ENCODE assay signal across 8 mouse cellular contexts in the genomic region with DNA sequence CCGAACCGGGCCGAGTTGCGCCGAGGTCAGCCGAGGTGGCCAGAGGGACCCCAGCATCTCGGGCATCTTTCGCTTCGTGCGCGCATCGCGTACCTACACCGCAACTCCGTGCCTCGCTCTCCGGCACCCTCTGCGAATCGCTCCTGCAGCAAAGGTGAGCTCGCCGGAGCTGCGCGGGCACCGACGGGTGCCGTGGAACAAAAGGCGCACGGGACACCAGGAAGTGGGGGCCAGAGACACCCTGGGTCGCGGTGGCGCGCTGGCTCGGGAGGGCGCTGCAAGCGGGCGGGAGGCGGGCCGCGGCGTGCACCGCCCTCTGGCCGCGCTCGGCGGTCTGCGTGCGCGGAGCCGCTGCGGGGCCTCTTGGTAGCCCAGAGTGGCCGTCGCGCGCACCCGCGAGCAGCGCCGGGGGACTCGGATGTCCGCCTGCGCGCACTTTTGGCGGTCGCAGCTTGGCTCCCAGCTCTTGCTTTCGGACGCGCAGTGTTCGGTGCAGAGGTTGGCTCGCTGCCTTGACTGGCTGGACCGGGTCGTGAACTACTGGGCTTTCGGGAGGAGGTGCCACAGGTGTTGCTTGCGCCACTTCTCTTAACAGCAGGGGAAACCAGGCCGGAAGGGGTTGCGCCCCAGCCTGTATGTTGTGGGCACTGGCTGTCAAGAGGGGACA. TPM values are rescaled to one million over a fixed set of nuclear protein-coding genes. Genes with fewer than 3 reads are reported as not detected.
A peak's percentile ranks its signal among the peaks of the same experiment; 100 is the strongest.
DNase-seq lines count a peak whose midpoint lies in the region; ATAC-seq lines count a peak whose summit lies in the region.

No protein-coding gene starts in this region.

- H3K9ac ChIP-seq in midbrain, embryonic 16.5 days (ENCODE audit: low read depth, low read length), result peak overlapping the region; percentile 70

- under 1% methylated on average over 75 of the region's 75 CpGs for WGBS in midbrain, embryonic 16.5 days

- ATAC-seq in granulocyte monocyte progenitor cell, adult 5-6 weeks (replicated peaks; ENCODE audit: poor library complexity, severe bottlenecking), result peak; percentile 42
- peak; percentile 87 for ATAC-seq in midbrain, embryonic 16.5 days

- peaks cover 11% of the 10 kb centered on the region for H3K27me3 ChIP-seq in midbrain, embryonic 16.5 days (ENCODE audit: control insufficient read depth, insufficient read depth, low read depth, low read length)

- H3K36me3 ChIP-seq in midbrain, embryonic 16.5 days (ENCODE audit: control insufficient read depth, insufficient read depth, low read length), result no peaks in the 10 kb centered on the region

- H3K4me2 ChIP-seq in midbrain, embryonic 16.5 days (ENCODE audit: low read length), result peak overlapping the region; percentile 95

- no peaks in the 10 kb centered on the region for H3K9me3 ChIP-seq in midbrain, embryonic 16.5 days (replicated peaks; ENCODE audit: control insufficient read depth, low read length, poor library complexity, severe bottlenecking)

- peak overlapping the region; percentile 62 for H3K4me3 ChIP-seq in midbrain, embryonic 16.5 days (ENCODE audit: low read depth, low read length)

- peaks cover 8% of the 10 kb centered on the region for H3K4me1 ChIP-seq in midbrain, embryonic 16.5 days (ENCODE audit: control insufficient read depth, insufficient read depth, low read length)

- DNase-seq in heart, adult 11 months, result peak; percentile 99
- DNase-seq in heart, adult 8-10 months (ENCODE audit: low spot score), result no peak
- DNase-seq in embryo, embryonic 10 days (ENCODE audit: low spot score), result peak; percentile 74
- DNase-seq in kidney, adult 11 months, result peak; percentile 70
- peak; percentile 57 for DNase-seq in liver
- peak; percentile 80 to 81 for DNase-seq in spleen, postnatal 36 days (ENCODE audit: low spot score in 2 of 2)

- H3K27ac ChIP-seq in midbrain, embryonic 16.5 days (ENCODE audit: low read length), result 0 out of 2 replicates have a peak overlapping the region, but pooled peaks have one; percentile 13

RNA-seq across cellular contexts. Expression of gene Irf1, which starts 0.4 kb away (rescaled TPM):
- 10 to 100 TPM; 15.7 to 20.1 (median 17.2) TPM for total RNA-seq in heart, adult 8-10 months (2022)
- 37.5 and 41.7 TPM in 2 replicates for total RNA-seq in granulocyte monocyte progenitor cell, adult 5-6 weeks (2014; fragmentation: Nextera tagmentation)
- 41.3 and 55.9 TPM in 2 replicates for total RNA-seq in granulocyte monocyte progenitor cell, adult 5-6 weeks (2017)
- 2.0 and 2.2 TPM in 2 replicates for polyA plus RNA-seq in midbrain, embryonic 16.5 days (2015; fragmentation: Nextera tagmentation; extraction: Ambion mirVana)

RNA-seq across cellular contexts. Expression of gene Gm17334, which starts 2.7 kb away (rescaled TPM):
- under 1 TPM; 0.40 to 0.60 (median 0.45) TPM for total RNA-seq in heart, adult 8-10 months (2022)
- total RNA-seq in granulocyte monocyte progenitor cell, adult 5-6 weeks (2014; fragmentation: Nextera tagmentation), result 2.5 and 4.8 TPM in 2 replicates
- not detected in 2 replicates for total RNA-seq in granulocyte monocyte progenitor cell, adult 5-6 weeks (2017)
- polyA plus RNA-seq in midbrain, embryonic 16.5 days (2015; fragmentation: Nextera tagmentation; extraction: Ambion mirVana), result not detected in 2 replicates

RNA-seq across cellular contexts. Expression of gene Il5, which starts 49.7 kb away (rescaled TPM):
- total RNA-seq in heart, adult 8-10 months (2022), result under 1 TPM in 1 of 4 experiments, not detected in 3; 0.16 TPM
- total RNA-seq in granulocyte monocyte progenitor cell, adult 5-6 weeks (2014; fragmentation: Nextera tagmentation), result not detected in 2 replicates
- not detected in 2 replicates for total RNA-seq in granulocyte monocyte progenitor cell, adult 5-6 weeks (2017)
- polyA plus RNA-seq in midbrain, embryonic 16.5 days (2015; fragmentation: Nextera tagmentation; extraction: Ambion mirVana), result not detected in 2 replicates
